Mouse (Mus musculus) spleen, adult 2 months (tissue): ENCODE data around the gene Phlda1. TPM values are rescaled to one million over a fixed set of nuclear protein-coding genes. Genes with fewer than 3 reads are reported as not detected.

Experiments
- DNase-seq, 2 experiments: peaks; one replicate each; pipeline versions ENCODE4 v3.0.0 to v3.0.0-alpha.2; 2012 to 2021; ENCODE audit warnings: low spot score in 2 of 2, low read depth in 1 of 2
- H3K27ac ChIP-seq: fragments of 200-500 bp; 2 replicates; pipeline ENCODE4 v1.5.1; 2012; ENCODE audit warnings: low read length, inconsistent platforms; ENCODE audit not compliant: insufficient read depth
- H3K27me3 ChIP-seq: fragments of 200-500 bp; 2 replicates; pipeline ENCODE4 v1.6.1; 2012; ENCODE audit warnings: mild to moderate bottlenecking, moderate library complexity, low read length, inconsistent platforms; ENCODE audit not compliant: control insufficient read depth, insufficient read depth
- H3K36me3 ChIP-seq: fragments of 200-500 bp; 2 replicates; pipeline ENCODE4 v1.6.1; 2012; ENCODE audit warnings: mild to moderate bottlenecking, low read length, inconsistent platforms; ENCODE audit not compliant: control insufficient read depth, insufficient read depth
- H3K4me1 ChIP-seq: fragments of 200-500 bp; 2 replicates; pipeline ENCODE4 v1.6.1; 2011; ENCODE audit warnings: inconsistent platforms; ENCODE audit not compliant: control insufficient read depth, insufficient read depth, insufficient read length
- H3K4me3 ChIP-seq: fragments of 200-500 bp; 2 replicates; pipeline ENCODE4 v1.5.1; 2011; ENCODE audit warnings: mild to moderate bottlenecking, inconsistent platforms; ENCODE audit not compliant: insufficient read depth, insufficient read length; ENCODE audit errors: extremely low read depth
- CTCF ChIP-seq: fragments of 200-500 bp; IDR thresholded peaks from 2 replicates; pipeline ENCODE4 v1.5.1; 2011; ENCODE audit warnings: mild to moderate bottlenecking, inconsistent platforms; ENCODE audit not compliant: insufficient read depth, insufficient read length, insufficient replicate concordance; ENCODE audit errors: extremely low read depth
- POLR2A ChIP-seq: fragments of 200-500 bp; IDR thresholded peaks from 2 replicates; pipeline ENCODE4 v1.6.1; 2011; ENCODE audit warnings: low read depth, low read length, inconsistent platforms
- WGBS: fragments of 180-500 bp; shearing (Covaris S2); methylation state at CpG from one replicate; pipeline ENCODE4 v1.1.7; 2018; 5-methylcytosine and 5-hydroxymethylcytosine counted together
- polyA plus RNA-seq: library from polyadenylated mRNA; depleted of rRNA; stranded (reverse); fragments of >200 nt; gene quantifications from 2 replicates; pipeline ENCODE4 v1.2.3, GENCODE M21; 2012; rRNA removed

The Phlda1 gene
- 5.0 and 6.0 TPM in 2 replicates for polyA plus RNA-seq

DNA sequence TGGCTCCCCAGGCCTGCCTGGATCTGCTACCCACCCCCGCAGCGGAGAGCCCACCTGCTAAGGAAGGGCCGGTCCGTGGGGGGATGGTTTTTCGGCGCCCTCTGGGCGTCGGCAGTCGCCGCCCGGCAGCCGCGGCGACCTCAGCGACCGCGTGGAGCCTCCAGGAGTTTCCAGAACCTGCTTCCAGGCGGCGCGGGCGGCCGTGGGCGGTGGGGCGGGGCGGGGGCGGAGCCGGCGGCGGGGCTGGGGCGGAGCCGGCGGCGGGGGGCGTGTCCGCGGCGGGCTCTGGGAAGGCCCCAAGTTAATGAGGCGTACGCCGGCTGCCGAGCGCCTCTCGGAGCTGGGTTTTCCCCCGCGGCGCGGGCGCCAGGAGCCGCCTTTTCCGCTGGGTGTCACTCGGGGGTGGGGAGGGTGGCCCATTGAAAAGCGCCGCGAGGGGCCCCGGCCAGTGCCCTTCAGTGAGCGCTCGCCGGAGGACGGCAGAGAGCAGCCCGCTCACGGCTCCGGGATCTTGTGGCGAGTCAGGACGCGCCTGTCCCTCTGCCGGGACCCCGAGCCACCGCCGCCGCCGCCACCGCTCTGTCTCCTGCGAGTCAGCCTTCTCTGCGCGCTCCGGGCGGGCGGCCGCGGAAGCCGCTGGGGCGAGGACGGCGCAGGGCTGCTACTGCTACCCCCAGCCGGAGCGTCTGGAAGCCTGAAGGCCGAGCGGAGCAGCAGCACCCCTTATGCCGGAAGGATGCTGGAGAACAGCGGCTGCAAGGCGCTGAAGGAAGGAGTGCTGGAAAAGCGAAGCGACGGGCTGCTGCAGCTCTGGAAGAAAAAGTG lies at the start of gene Phlda1:
Gene Phlda1 (plus strand): TSS at position 186 of the 825 bp plus-strand sequence.
- DNase-seq: peak; percentile 74 to 93

DNA sequence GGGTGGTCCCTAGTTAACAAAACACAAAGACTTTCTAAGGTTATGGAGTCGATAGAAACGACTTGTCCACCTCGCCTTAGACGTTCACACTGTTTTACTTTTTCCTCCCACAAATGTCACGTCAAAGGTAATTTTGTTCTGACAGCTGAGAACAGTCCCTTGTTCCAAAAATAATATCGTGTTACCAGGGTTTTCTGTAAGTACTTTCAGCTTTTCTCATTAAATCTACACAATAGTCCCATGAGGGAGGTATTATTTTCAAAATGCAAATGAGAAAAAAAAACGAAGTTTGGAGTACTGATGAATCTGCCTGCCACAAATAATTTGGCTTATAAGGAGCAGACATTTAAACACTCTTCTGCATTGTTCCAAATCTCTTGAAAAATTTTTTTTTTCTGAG lies 48.0 kb upstream of the Phlda1 start:
- Histone ChIP-seq H3K27ac (no peak overlapping the region), H3K36me3 (no peaks in the 10 kb centered on the region), H3K4me1 (no peaks in the 10 kb centered on the region; the same call in 1 of the 2 replicates), H3K27me3 (no peaks in the 10 kb centered on the region), H3K4me3 (no peak overlapping the region)
- DNase-seq: no peak
- TF ChIP-seq CTCF (no peak), POLR2A (no peak)
- 82% methylated on average over 7 of the region's 7 CpGs for WGBS

More for the DNA sequence above, at the start of gene Phlda1:
- peak within 1 kb of the TSS; percentile 82 for H3K4me3 ChIP-seq
- H3K27me3 ChIP-seq: no peaks in the 10 kb centered on the region
- H3K4me1 ChIP-seq: peaks cover 8% of the 10 kb centered on the region; the same call in 1 of the 2 replicates
- no peaks in the 10 kb centered on the region for H3K36me3 ChIP-seq
- under 1% methylated on average over 84 of the region's 94 CpGs for WGBS
- H3K27ac ChIP-seq: peak within 1 kb of the TSS; percentile 91
- TF ChIP-seq CTCF: no peak
- TF ChIP-seq POLR2A: peak; percentile 80

DNA sequence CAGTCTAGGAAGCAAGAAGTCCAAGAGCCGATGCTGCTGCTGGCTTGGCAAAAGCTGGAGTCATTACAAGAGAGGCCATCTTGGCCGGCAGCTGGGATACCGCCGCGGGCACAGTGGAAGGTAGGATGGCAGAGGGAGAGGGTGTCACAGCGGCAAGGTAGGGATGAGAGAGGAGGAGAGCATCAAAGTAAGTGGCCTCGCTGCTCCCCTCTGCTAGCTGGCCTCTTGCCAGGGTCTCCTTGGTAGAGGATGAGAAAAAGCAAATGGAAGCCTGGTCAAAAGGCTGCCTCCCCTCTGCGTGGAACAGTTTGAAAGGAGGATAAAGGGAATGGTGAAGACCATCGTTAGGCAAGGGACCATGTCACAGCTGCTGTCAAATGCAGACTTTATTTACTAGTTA lies 47.0 kb upstream of the Phlda1 start:
- DNase-seq: no peak
- TF ChIP-seq POLR2A (no peak), CTCF (no peak)
- Histone ChIP-seq H3K36me3 (no peaks in the 10 kb centered on the region), H3K4me1 (no peaks in the 10 kb centered on the region; the same call in 1 of the 2 replicates), H3K27ac (no peak overlapping the region), H3K4me3 (no peak overlapping the region), H3K27me3 (no peaks in the 10 kb centered on the region)
- WGBS: 90% methylated on average over 9 of the region's 9 CpGs

DNA sequence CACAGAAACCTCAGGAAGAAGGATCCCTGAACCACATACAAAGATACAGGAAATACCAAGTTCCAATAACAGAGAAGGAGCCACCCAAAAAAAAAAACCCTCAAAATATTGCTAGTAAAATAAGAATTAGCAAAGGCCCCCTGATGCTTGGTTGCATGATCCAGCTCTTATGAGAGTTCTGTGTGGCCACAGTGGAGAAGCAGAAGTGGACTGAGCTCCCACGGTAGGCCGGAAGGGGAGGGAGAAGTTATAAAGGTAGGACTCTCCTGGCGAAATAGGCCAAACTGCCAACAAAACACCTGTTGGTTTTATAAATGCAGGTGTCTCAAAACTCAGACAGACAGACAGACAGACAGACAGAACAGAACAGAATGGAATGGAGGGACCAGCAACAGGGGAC lies 46.2 kb upstream of the Phlda1 start:
- WGBS: 47% methylated on average over 3 of the region's 3 CpGs
- TF ChIP-seq CTCF: no peak
- TF ChIP-seq POLR2A: no peak
- H3K27me3 ChIP-seq: no peaks in the 10 kb centered on the region
- no peak overlapping the region for H3K4me3 ChIP-seq
- no peak overlapping the region for H3K27ac ChIP-seq
- H3K4me1 ChIP-seq: peaks cover 3% of the 10 kb centered on the region; the same call in 1 of the 2 replicates
- H3K36me3 ChIP-seq: no peaks in the 10 kb centered on the region
- DNase-seq: no peak

DNA sequence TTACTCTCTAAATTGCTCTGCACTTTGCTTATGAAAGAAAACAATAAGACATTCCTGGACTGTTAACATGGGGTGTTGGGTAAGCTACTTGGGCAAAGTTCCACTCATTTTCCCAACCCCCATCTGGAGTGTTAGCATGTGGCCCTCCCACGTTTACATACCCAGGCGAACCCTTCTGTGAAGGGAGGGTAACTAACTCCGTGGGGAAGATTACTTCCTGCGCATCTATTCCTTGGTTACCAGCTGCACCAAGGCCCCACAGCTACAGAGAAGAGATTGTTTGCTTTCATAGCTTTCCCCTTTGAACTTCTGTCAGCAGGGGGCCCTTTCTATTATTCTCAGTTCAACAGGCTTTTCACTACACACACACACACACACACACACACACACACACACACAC lies 45.7 kb upstream of the Phlda1 start:
- Histone ChIP-seq H3K27me3 (no peaks in the 10 kb centered on the region), H3K4me3 (no peak overlapping the region), H3K27ac (no peak overlapping the region), H3K4me1 (peaks cover 5% of the 10 kb centered on the region; the same call in 1 of the 2 replicates), H3K36me3 (no peaks in the 10 kb centered on the region)
- WGBS: 54% methylated on average over 4 of the region's 4 CpGs
- no peak for TF ChIP-seq POLR2A
- TF ChIP-seq CTCF: no peak
- DNase-seq: no peak

DNA sequence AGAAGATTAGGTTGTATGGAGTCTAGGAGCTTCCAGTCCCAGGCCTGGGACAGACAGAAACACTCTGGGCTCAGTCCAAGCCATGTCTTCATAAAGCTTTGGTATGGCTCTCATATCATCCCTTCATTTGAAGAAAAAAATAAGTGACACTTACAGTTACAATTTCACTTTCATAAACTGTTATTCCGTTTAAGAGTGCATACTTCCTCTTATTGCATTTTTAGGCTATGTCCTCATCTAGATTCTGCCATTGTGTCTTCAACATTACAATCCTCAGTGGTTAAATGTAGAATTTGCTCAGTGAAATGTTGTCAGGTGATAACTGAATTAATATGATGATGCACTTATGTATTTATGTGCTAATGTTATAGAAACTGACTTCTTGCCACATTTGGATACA lies 41.3 kb upstream of the Phlda1 start:
- H3K36me3 ChIP-seq: no peaks in the 10 kb centered on the region
- whole genome bisulfite sequencing: 9% methylated on average over 1 of the region's 1 CpGs
- peak overlapping the region; percentile 90 for H3K27ac ChIP-seq
- H3K4me1 ChIP-seq: peaks cover 6% of the 10 kb centered on the region; the same call in 1 of the 2 replicates
- no peak for TF ChIP-seq POLR2A
- no peak for TF ChIP-seq CTCF
- H3K27me3 ChIP-seq: no peaks in the 10 kb centered on the region
- H3K4me3 ChIP-seq: no peak overlapping the region
- peak in 1 of 2 experiments; percentile 47 for DNase-seq

DNA sequence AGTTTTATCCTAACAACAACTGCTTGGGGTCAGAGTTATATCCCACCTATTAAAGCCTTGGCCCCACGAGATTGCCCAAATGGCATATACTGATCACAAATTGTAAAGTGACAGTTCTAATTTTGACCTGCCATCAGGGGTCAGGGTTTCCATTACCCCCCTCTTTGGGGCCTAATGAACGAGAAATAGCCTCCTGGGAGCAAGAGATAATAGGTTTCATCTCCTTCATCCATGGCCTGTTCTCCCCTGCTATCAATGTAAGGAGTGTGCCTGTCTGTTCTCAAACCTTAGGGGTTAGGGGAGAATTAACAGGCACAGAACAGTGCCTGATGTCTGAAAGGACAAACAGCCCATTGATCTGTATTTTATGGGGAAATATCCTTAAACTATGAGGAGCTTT lies 40.7 kb upstream of the Phlda1 start:
- Histone ChIP-seq H3K4me1 (peaks cover 10% of the 10 kb centered on the region; the same call in 1 of the 2 replicates), H3K27ac (peak overlapping the region; percentile 29; the same call in 1 of the 2 replicates), H3K27me3 (no peaks in the 10 kb centered on the region), H3K36me3 (no peaks in the 10 kb centered on the region), H3K4me3 (no peak overlapping the region)
- TF ChIP-seq POLR2A: no peak
- TF ChIP-seq CTCF: no peak
- DNase-seq: no peak
- 70% methylated on average over 2 of the region's 2 CpGs for WGBS
